Mouse (Mus musculus) testis, adult 2 months (tissue): Measurements from ENCODE around the gene Ankk1.

Experiments used
- CTCF ChIP-seq: fragments of 200-500 bp; IDR thresholded peaks from 2 replicates; pipeline ENCODE4 v1.5.1; 2012; ENCODE audit warnings: low read depth, mild to moderate bottlenecking, inconsistent platforms, low read length, moderate library complexity; ENCODE audit not compliant: control insufficient read depth, insufficient read depth, insufficient replicate concordance
- POLR2A ChIP-seq: fragments of 200-500 bp; IDR thresholded peaks from 2 replicates; pipeline ENCODE4 v1.6.1; 2012; ENCODE audit warnings: low read depth, mild to moderate bottlenecking, inconsistent platforms, low read length, moderate library complexity; ENCODE audit not compliant: control insufficient read depth

- no peak for TF ChIP-seq CTCF
- no peak for TF ChIP-seq POLR2A
Observed at GRCm38 (mm10) chr9:49407028-49407427, 19.8 kb downstream of the Ankk1 start.
